Comparison of ENCODE assay signal across 8 mouse cellular contexts in the genomic region with DNA sequence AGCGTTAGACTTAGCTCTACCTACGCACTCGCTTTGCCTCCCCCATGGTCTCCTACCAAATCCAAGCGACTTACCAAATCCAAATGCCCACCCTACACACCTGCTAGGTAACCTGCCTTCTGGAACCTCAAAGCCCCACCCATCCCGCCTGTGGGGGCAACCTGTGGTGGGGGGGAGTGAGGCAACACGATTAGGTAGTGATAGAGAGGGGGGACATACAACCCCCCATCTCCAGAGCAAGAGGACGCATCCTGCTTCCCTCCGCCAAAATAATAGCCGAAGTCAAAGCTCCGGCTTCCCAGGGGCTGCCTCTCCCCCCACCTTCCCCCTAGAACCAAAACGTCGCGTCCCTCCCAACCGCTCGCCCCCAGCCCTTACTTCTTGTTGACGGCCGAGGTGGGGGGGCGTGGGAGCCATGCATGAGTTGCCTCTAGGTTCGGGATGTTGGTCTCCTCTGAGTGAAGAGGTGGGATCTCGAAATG.
DNase-seq lines count a peak whose midpoint lies in the region; ATAC-seq and TF ChIP-seq lines count a peak whose summit lies in the region.

No protein-coding gene starts in this region.

- no peak for TF ChIP-seq CTCF in lung, postnatal 0 days (IDR thresholded peaks at IDR 0.05)

- under 1% methylated on average over 20 of the region's 20 CpGs for WGBS in heart, embryonic 16.5 days
- 0% methylated on average over 19 of the region's 20 CpGs for WGBS in lung, postnatal 0 days
- WGBS in stomach, embryonic 14.5 days, result 1% methylated on average over 20 of the region's 20 CpGs

- ATAC-seq in heart, embryonic 16.5 days (replicated peaks; ENCODE audit: extremely low read depth, insufficient read depth, low FRiP score), result peak; percentile 4; the same call in 1 of the 2 replicates
- peak; percentile 7 for ATAC-seq in lung, postnatal 0 days
- ATAC-seq in stomach, embryonic 14.5 days (ENCODE audit: insufficient number of reproducible peaks, insufficient read depth, low FRiP score, low read depth), result peak; percentile 33; the same call in 1 of the 2 replicates
- ATAC-seq in monocyte, adult 5-6 weeks (replicated peaks; ENCODE audit: insufficient number of reproducible peaks, low FRiP score, low TSS enrichment, poor library complexity, severe bottlenecking), result no peak; the same call in 1 of the 2 replicates

- H3K9ac ChIP-seq in heart, embryonic 16.5 days (ENCODE audit: low read length), result peak overlapping the region; percentile 73
- peak overlapping the region; percentile 41 for H3K9ac ChIP-seq in lung, postnatal 0 days (replicated peaks; ENCODE audit: low read depth)
- H3K9ac ChIP-seq in stomach, embryonic 14.5 days (replicated peaks; ENCODE audit: low read depth, low read length), result peak overlapping the region; percentile 46; the same call in 1 of the 2 replicates

- DNase-seq in 3134 (ENCODE audit: extremely low read depth, insufficient read length, low spot score), result peak; percentile 62
- DNase-seq in CD8-positive naive resting alpha-beta T cell, adult 2 months (ENCODE audit: low read depth in 2 of 2, low spot score in 2 of 2), result peak; percentile 63 to 64
- DNase-seq in cerebellum, postnatal 25 days, result peak; percentile 65 to 69
- DNase-seq in kidney, postnatal 10 days, result peak; percentile 54
- DNase-seq in lung, postnatal 0 days (ENCODE audit: low spot score), result no peak

- H3K27ac ChIP-seq in heart, embryonic 16.5 days (ENCODE audit: low read length), result no peak overlapping the region
- H3K27ac ChIP-seq in lung, postnatal 0 days (ENCODE audit: low read length), result peak overlapping the region; percentile 78
- no peak overlapping the region for H3K27ac ChIP-seq in stomach, embryonic 14.5 days (ENCODE audit: low read length)

- H3K4me1 ChIP-seq in heart, embryonic 16.5 days (ENCODE audit: control insufficient read depth, insufficient read depth, low read length), result peaks cover 12% of the 10 kb centered on the region
- peaks cover 8% of the 10 kb centered on the region for H3K4me1 ChIP-seq in lung, postnatal 0 days (ENCODE audit: insufficient read depth, low read depth, low read length)
- H3K4me1 ChIP-seq in stomach, embryonic 14.5 days (ENCODE audit: control insufficient read depth, insufficient read depth, low read length), result peaks cover 22% of the 10 kb centered on the region; the same call in 1 of the 2 replicates

- no peak for TF ChIP-seq EP300 in lung, postnatal 0 days (IDR thresholded peaks at IDR 0.05)

- H3K4me2 ChIP-seq in heart, embryonic 16.5 days (ENCODE audit: low read depth, low read length), result peak overlapping the region; percentile 100
- H3K4me2 ChIP-seq in lung, postnatal 0 days (replicated peaks; ENCODE audit: low read depth, low read length), result peak overlapping the region; percentile 96
- H3K4me2 ChIP-seq in stomach, embryonic 14.5 days (replicated peaks; ENCODE audit: low read depth, low read length), result peak overlapping the region; percentile 100

- peak overlapping the region; percentile 81 for H3K4me3 ChIP-seq in heart, embryonic 16.5 days (ENCODE audit: low read length)
- H3K4me3 ChIP-seq in lung, postnatal 0 days (ENCODE audit: low read depth, low read length), result peak overlapping the region; percentile 68
- H3K4me3 ChIP-seq in stomach, embryonic 14.5 days (ENCODE audit: low read depth, low read length), result peak overlapping the region; percentile 73

- H3K27me3 ChIP-seq in heart, embryonic 16.5 days (ENCODE audit: control insufficient read depth, insufficient read depth, low read length), result peaks cover 26% of the 10 kb centered on the region
- H3K27me3 ChIP-seq in lung, postnatal 0 days (replicated peaks; ENCODE audit: insufficient read depth, low read length), result peaks cover 34% of the 10 kb centered on the region
- peaks cover 35% of the 10 kb centered on the region for H3K27me3 ChIP-seq in stomach, embryonic 14.5 days (ENCODE audit: control insufficient read depth, insufficient read depth, low read length)

- H3K36me3 ChIP-seq in heart, embryonic 16.5 days (ENCODE audit: control insufficient read depth, insufficient read depth), result no peaks in the 10 kb centered on the region
- no peaks in the 10 kb centered on the region for H3K36me3 ChIP-seq in lung, postnatal 0 days (ENCODE audit: insufficient read depth, low read length)
- H3K36me3 ChIP-seq in stomach, embryonic 14.5 days (ENCODE audit: control insufficient read depth, insufficient read depth, low read length), result no peaks in the 10 kb centered on the region

- H3K9me3 ChIP-seq in heart, embryonic 16.5 days (replicated peaks; ENCODE audit: control insufficient read depth, low read length), result no peaks in the 10 kb centered on the region
- H3K9me3 ChIP-seq in lung, postnatal 0 days (ENCODE audit: low read length), result no peaks in the 10 kb centered on the region
- no peaks in the 10 kb centered on the region for H3K9me3 ChIP-seq in stomach, embryonic 14.5 days (ENCODE audit: control insufficient read depth, low read depth, low read length)
